Mouse (Mus musculus): ENCODE measurements around the gene Tmem262. TPM values are rescaled to one million over a fixed set of nuclear protein-coding genes. Genes with fewer than 3 reads are reported as not detected.

Gene Tmem262
- total and polyA plus RNA-seq, 3 experiments = 0.18 TPM; not detected in 2

GRCm38 (mm10) chr19:6045366-6046293 is 34.2 kb upstream of the Tmem262 start (continued):
- TF ChIP-seq TBP (IDR thresholded peaks at IDR 0.05; ENCODE audit: low read depth, low read length) (no peak; the same call in 1 of the 2 replicates), NRF1 (IDR thresholded peaks at IDR 0.05; ENCODE audit: insufficient read depth, low read depth, low read length, poor library complexity, severe bottlenecking) (no peak), MAZ (IDR thresholded peaks at IDR 0.05; ENCODE audit: low read depth, low read length) (peak; percentile 78; the same call in 1 of the 2 replicates), SIN3A (IDR thresholded peaks at IDR 0.05; ENCODE audit: low read length) (no peak; the same call in 1 of the 2 replicates), NELFE (IDR thresholded peaks at IDR 0.05; ENCODE audit: low read depth, low read length) (0 out of 2 replicates have a peak, but pooled peaks have one; percentile 31), POLR2AphosphoS2 (IDR thresholded peaks at IDR 0.05; ENCODE audit: low read length) (no peak), POLR2A (IDR thresholded peaks at IDR 0.05; ENCODE audit: control insufficient read depth in 1 of 2, insufficient read depth in 1 of 2, low read depth in 1 of 2, low read length in 2 of 2, poor library complexity in 1 of 2) (no peak; a peak in 1 of 4 replicates), USF2 (IDR thresholded peaks at IDR 0.05; ENCODE audit: borderline replicate concordance in 1 of 2, insufficient read depth in 1 of 2, low read depth in 1 of 2, low read length in 2 of 2) (no peak), E2F4 (IDR thresholded peaks at IDR 0.05; ENCODE audit: borderline replicate concordance, low read depth, low read length) (no peak), HCFC1 (IDR thresholded peaks at IDR 0.05; ENCODE audit: low read depth, low read length) (peak; percentile 46), MYC (IDR thresholded peaks at IDR 0.05; ENCODE audit: low read depth, low read length) (0 out of 2 replicates have a peak, but pooled peaks have one; percentile 14), CTCF (IDR thresholded peaks at IDR 0.05 in 2 of 3, conservative IDR thresholded peaks at IDR 0.05 in 1 of 3; ENCODE audit: control insufficient read depth in 1 of 3, insufficient read depth in 1 of 3, low read depth in 2 of 3, low read length in 3 of 3, poor library complexity in 1 of 3, severe bottlenecking in 1 of 3) (peak in 1 of 3 experiments; percentile 11; a peak in 1 of 6 replicates), USF1 (IDR thresholded peaks at IDR 0.05; ENCODE audit: low read depth, low read length) (no peak), GATA1 (IDR thresholded peaks at IDR 0.05; ENCODE audit: low read depth, low read length) (peak; percentile 8; the same call in 1 of the 2 replicates), ELF1 (IDR thresholded peaks at IDR 0.05; ENCODE audit: low read depth, low read length) (no peak), TCF12 (IDR thresholded peaks at IDR 0.05; ENCODE audit: low read depth, low read length) (no peak), ZNF384 (IDR thresholded peaks at IDR 0.05; ENCODE audit: low read depth, low read length) (no peak), MAFK (IDR thresholded peaks at IDR 0.05; ENCODE audit: borderline replicate concordance, low read depth, low read length) (no peak), RAD21 (IDR thresholded peaks at IDR 0.05; ENCODE audit: low read depth, low read length) (peak; percentile 1; the same call in 1 of the 2 replicates), JUND (IDR thresholded peaks at IDR 0.05; ENCODE audit: low read depth, low read length) (no peak), MXI1 (IDR thresholded peaks at IDR 0.05; ENCODE audit: low read depth, low read length) (no peak; the same call in 1 of the 2 replicates), ZKSCAN1 (IDR thresholded peaks at IDR 0.05; ENCODE audit: low read depth, low read length) (no peak)

Data from MEL (cell line).